Mouse (Mus musculus) small intestine, adult 2 months (tissue): ENCODE results near the gene Rab21. TPM values are rescaled to one million over a fixed set of nuclear protein-coding genes. Genes with fewer than 3 reads are reported as not detected.

Source experiments
- H3K27ac ChIP-seq: fragments of 200-500 bp; 2 replicates; pipeline ENCODE4 v1.5.1; 2012; ENCODE audit warnings: low read depth, low read length, control low read depth, inconsistent platforms; ENCODE audit not compliant: insufficient read depth
- H3K27me3 ChIP-seq: fragments of 200-500 bp; 2 replicates; pipeline ENCODE4 v1.6.1; 2012; ENCODE audit warnings: mild to moderate bottlenecking, moderate library complexity, low read length, inconsistent platforms; ENCODE audit not compliant: control insufficient read depth, insufficient read depth
- H3K36me3 ChIP-seq: fragments of 200-500 bp; 2 replicates; pipeline ENCODE4 v1.6.1; 2012; ENCODE audit warnings: mild to moderate bottlenecking, low read length, control low read depth, inconsistent platforms; ENCODE audit not compliant: control insufficient read depth, insufficient read depth
- H3K4me1 ChIP-seq: fragments of 200-500 bp; 2 replicates; pipeline ENCODE4 v1.6.1; 2012; ENCODE audit warnings: low read length, inconsistent platforms, mixed read lengths; ENCODE audit not compliant: control insufficient read depth, insufficient read depth, insufficient read length
- H3K4me3 ChIP-seq: fragments of 200-500 bp; 2 replicates; pipeline ENCODE4 v1.5.1; 2012; ENCODE audit warnings: low read depth, mild to moderate bottlenecking, control low read depth, inconsistent platforms, low read length, moderate library complexity
- CTCF ChIP-seq: fragments of 200-500 bp; IDR thresholded peaks from 2 replicates; pipeline ENCODE4 v1.5.1; 2012; ENCODE audit warnings: low read depth, mild to moderate bottlenecking, control low read depth, inconsistent platforms, low read length, moderate library complexity, mixed read lengths; ENCODE audit not compliant: insufficient replicate concordance, insufficient read length; ENCODE audit errors: extremely low read depth
- POLR2A ChIP-seq: fragments of 200-500 bp; IDR thresholded peaks from 2 replicates; pipeline ENCODE4 v1.6.1; 2012; ENCODE audit warnings: low read depth, mild to moderate bottlenecking, control low read depth, inconsistent platforms, low read length, moderate library complexity
- WGBS: fragments of 180-500 bp; shearing (Covaris S2); methylation state at CpG from one replicate; pipeline ENCODE4 v1.1.7; 2018; 5-methylcytosine and 5-hydroxymethylcytosine counted together
- polyA plus RNA-seq: library from polyadenylated mRNA; depleted of rRNA; stranded (reverse); fragments of >200 nt; gene quantifications from 2 replicates; pipeline ENCODE4 v1.2.3, GENCODE M21; 2012

The Rab21 gene
- polyA plus RNA-seq, 1 experiment, result 28.8 TPM

- Histone ChIP-seq H3K27me3 (no peaks in the 10 kb centered on the region), H3K36me3 (peaks cover 3% of the 10 kb centered on the region), H3K27ac (no peak overlapping the region), H3K4me1 (peaks cover 23% of the 10 kb centered on the region; the same call in 1 of the 2 replicates), H3K4me3 (no peak overlapping the region)
- no peak for TF ChIP-seq POLR2A
- TF ChIP-seq CTCF, result no peak
- 56% methylated on average over 3 of the region's 3 CpGs for WGBS
Measured at GRCm38 (mm10) chr10:115312732-115313131, 2.7 kb downstream of the Rab21 start.

GRCm38 (mm10) chr10:115312194-115312593, 3.2 kb downstream of the Rab21 start:
- WGBS, result 79% methylated on average over 5 of the region's 5 CpGs
- no peak overlapping the region for H3K27ac ChIP-seq

DNA sequence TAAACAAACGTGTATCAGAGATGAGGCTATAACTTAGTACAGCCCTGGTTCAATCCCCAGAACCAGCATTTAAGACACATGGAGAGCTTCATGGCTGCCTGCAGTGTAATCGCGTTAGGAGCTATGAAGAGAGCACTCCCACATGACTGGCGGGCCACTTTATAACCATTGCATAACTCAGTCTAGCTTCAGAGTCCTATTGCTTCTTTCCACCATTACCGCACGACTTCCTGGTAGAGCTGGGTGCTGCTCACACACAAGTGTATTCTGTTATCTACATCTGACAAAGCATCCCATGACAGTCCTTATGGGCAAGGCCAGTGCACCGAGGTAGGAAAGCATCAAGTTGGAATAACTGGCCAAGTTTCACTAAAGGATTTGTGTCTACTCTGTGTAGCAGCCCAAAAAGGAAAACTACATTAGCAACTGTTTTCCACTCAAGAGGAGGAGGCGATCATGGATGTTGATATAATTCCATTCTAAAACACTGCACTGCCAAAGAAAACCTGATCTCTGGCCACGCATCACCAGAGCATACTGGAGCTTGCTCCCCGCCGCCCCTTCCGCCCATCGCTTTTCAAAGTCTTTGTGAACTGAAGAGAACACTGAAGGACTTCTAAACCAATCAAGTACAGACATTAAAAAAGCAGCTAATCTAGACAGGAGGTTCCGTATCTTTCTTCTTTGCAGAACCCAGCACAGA, 4.0 kb downstream of the Rab21 start:
- H3K36me3 ChIP-seq, result peaks cover 3% of the 10 kb centered on the region
- H3K4me1 ChIP-seq, result peaks cover 23% of the 10 kb centered on the region; the same call in 1 of the 2 replicates
- peak overlapping the region; percentile 38; the same call in 1 of the 2 replicates for H3K27ac ChIP-seq
- H3K27me3 ChIP-seq, result no peaks in the 10 kb centered on the region
- TF ChIP-seq POLR2A (no peak), CTCF (no peak)
- WGBS, result 57% methylated on average over 14 of the region's 14 CpGs
- H3K4me3 ChIP-seq, result no peak overlapping the region

More at GRCm38 (mm10) chr10:115312194-115312593, 3.2 kb downstream of the Rab21 start:
- peaks cover 3% of the 10 kb centered on the region for H3K36me3 ChIP-seq
- H3K4me1 ChIP-seq, result peaks cover 23% of the 10 kb centered on the region; the same call in 1 of the 2 replicates
- no peak for TF ChIP-seq POLR2A
- no peak for TF ChIP-seq CTCF
- no peaks in the 10 kb centered on the region for H3K27me3 ChIP-seq
- no peak overlapping the region for H3K4me3 ChIP-seq

DNA sequence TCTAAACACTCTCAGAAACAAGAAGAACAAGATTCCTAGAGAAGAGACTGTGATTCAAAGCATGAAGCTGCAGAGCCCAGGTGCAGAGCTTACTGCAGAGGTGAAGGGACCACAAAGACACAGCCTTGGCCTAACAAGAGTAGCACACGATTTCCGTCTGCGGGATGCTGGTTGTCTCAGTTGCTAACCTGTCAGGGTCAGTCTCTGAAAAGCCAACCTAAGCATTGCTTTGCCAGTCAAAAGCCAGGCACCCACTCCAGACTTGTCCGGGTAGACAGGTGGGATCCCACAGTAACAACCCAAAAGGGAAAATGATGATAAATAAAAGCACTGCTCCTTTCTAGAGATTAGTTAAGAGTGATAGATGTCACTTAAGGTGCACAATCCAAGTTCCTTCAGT, 6.2 kb downstream of the Rab21 start:
- peaks cover 5% of the 10 kb centered on the region for H3K36me3 ChIP-seq
- no peak overlapping the region for H3K27ac ChIP-seq
- 83% methylated on average over 4 of the region's 4 CpGs for WGBS
- no peaks in the 10 kb centered on the region for H3K27me3 ChIP-seq
- no peak overlapping the region for H3K4me3 ChIP-seq
- peaks cover 21% of the 10 kb centered on the region; the same call in 1 of the 2 replicates for H3K4me1 ChIP-seq
- TF ChIP-seq CTCF (no peak), POLR2A (no peak)

- H3K27me3 ChIP-seq, result no peaks in the 10 kb centered on the region
- peaks cover 12% of the 10 kb centered on the region for H3K36me3 ChIP-seq
- H3K4me1 ChIP-seq, result peaks cover 15% of the 10 kb centered on the region; the same call in 1 of the 2 replicates
- no peak overlapping the region for H3K27ac ChIP-seq
- H3K4me3 ChIP-seq, result no peak overlapping the region
- 61% methylated on average over 7 of the region's 7 CpGs for whole genome bisulfite sequencing
- no peak for TF ChIP-seq POLR2A
- TF ChIP-seq CTCF, result no peak
Measured at GRCm38 (mm10) chr10:115307331-115307875, 8.0 kb downstream of the Rab21 start.

- H3K4me3 ChIP-seq, result no peak overlapping the region
- no peaks in the 10 kb centered on the region for H3K4me1 ChIP-seq
- peaks cover 61% of the 10 kb centered on the region for H3K36me3 ChIP-seq
- WGBS, result 88% methylated on average over 4 of the region's 4 CpGs
- TF ChIP-seq CTCF (no peak), POLR2A (no peak)
- no peak overlapping the region for H3K27ac ChIP-seq
- H3K27me3 ChIP-seq, result no peaks in the 10 kb centered on the region
Measured at GRCm38 (mm10) chr10:115298683-115299082, 16.7 kb downstream of the Rab21 start.

DNA sequence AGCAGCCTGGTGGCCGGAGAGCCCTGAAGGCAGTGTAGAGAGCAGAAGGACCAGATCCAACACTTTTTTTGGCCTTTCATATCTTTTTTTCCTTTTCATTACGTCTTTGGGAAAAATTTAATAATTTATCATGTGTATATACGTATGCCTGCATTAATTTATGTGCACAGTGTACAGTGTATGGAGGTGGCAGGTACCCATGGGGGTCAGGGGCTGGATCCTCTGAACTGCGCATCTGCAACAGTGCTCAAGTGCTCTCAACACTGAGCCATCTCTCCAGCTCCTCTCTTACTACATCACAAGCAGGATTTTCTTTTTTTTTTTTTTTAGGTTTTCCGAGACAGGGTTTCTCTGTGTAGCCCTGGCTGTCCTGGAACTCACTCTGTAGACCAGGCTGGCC, 17.8 kb downstream of the Rab21 start:
- H3K27me3 ChIP-seq, result no peaks in the 10 kb centered on the region
- H3K4me1 ChIP-seq, result no peaks in the 10 kb centered on the region
- WGBS, result 92% methylated on average over 5 of the region's 5 CpGs
- peaks cover 64% of the 10 kb centered on the region for H3K36me3 ChIP-seq
- TF ChIP-seq CTCF, result no peak
- no peak for TF ChIP-seq POLR2A
- no peak overlapping the region for H3K27ac ChIP-seq
- H3K4me3 ChIP-seq, result no peak overlapping the region

- no peak overlapping the region for H3K4me3 ChIP-seq
- peaks cover 67% of the 10 kb centered on the region for H3K36me3 ChIP-seq
- no peak overlapping the region for H3K27ac ChIP-seq
- 72% methylated on average over 9 of the region's 9 CpGs for WGBS
- no peaks in the 10 kb centered on the region for H3K27me3 ChIP-seq
- TF ChIP-seq CTCF (peak; percentile 20; the same call in 1 of the 2 replicates), POLR2A (no peak)
- H3K4me1 ChIP-seq, result no peaks in the 10 kb centered on the region
Measured at GRCm38 (mm10) chr10:115296401-115296935, 18.9 kb downstream of the Rab21 start.
